Mouse (Mus musculus): ENCODE measurements around the gene 4930453N24Rik.

- TF ChIP-seq CHD2 (IDR thresholded peaks at IDR 0.05; ENCODE audit: low read depth, low read length) (no peak), ZNF384 (IDR thresholded peaks at IDR 0.05; ENCODE audit: low read depth, low read length) (no peak), HCFC1 (IDR thresholded peaks at IDR 0.05; ENCODE audit: borderline replicate concordance, insufficient read depth, low read length) (no peak), MAFK (IDR thresholded peaks at IDR 0.05; ENCODE audit: insufficient read depth, low read depth, low read length) (no peak), ZC3H11A (IDR thresholded peaks at IDR 0.05; ENCODE audit: borderline replicate concordance, low read depth, low read length) (no peak)
These were observed 11.7 kb downstream of the 4930453N24Rik start for GRCm38 (mm10) chr16:64759245-64759626.
